Mouse (Mus musculus) lung, postnatal 0 days (tissue): Measurements from ENCODE around the gene Itgb2.

Experiments
- CTCF ChIP-seq: IDR thresholded peaks from 2 replicates; pipeline ENCODE4 v1.5.1; 2016; ENCODE audit warnings: antibody characterized with exemption, mild to moderate bottlenecking
- EP300 ChIP-seq: IDR thresholded peaks from 2 replicates; pipeline ENCODE4 v1.6.1; 2016; ENCODE audit warnings: antibody characterized with exemption, mild to moderate bottlenecking, control low read depth

DNA sequence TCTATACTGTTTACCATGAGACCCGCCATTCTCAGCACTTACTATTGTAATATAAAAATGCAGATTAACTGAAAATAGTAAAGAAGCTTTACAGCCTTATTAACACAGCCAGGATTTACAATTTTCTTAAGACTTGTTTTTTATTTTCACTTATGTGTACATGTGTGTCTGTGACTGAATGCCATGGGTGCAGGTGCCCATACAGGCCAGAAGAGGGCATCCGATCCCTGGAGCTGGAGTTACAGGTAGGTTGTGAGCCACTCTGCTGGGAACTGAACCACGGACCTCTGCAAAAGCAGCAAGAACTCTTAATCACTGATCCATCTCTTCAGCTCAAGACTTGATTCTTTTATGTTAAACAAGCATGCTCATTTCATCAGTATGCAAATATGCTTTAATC lies 37.2 kb upstream of the Itgb2 start:
- TF ChIP-seq CTCF, result peak; percentile 28
- TF ChIP-seq EP300, result no peak
